Mouse (Mus musculus): ENCODE measurements around the gene Snn.

GRCm38 (mm10) chr16:11017807-11018595 lies 42.7 kb upstream of the Snn start:
- TF ChIP-seq CTCF (conservative IDR thresholded peaks at IDR 0.05; ENCODE audit: insufficient read depth, insufficient read length, low read depth, low read length), result no peak
- no peak for TF ChIP-seq POLR2A (IDR thresholded peaks at IDR 0.05; ENCODE audit: low read depth, low read length)

Measured in kidney, adult 2 months (tissue).